Mouse (Mus musculus): ENCODE measurements around the gene Gas6. TPM values are rescaled to one million over a fixed set of nuclear protein-coding genes. Genes with fewer than 3 reads are reported as not detected.

Gene Gas6
- total and polyA plus RNA-seq, 2 experiments from 2014 or later, result 63.0 to 91.0 TPM

GRCm38 (mm10) chr8:13461843-13462242, 32.4 kb downstream of the Gas6 start:
- TF ChIP-seq CTCF (IDR thresholded peaks at IDR 0.05), result peak; percentile 83
- Histone ChIP-seq H3K9me3 (ENCODE audit: low read length) (no peaks in the 10 kb centered on the region), H3K36me3 (ENCODE audit: insufficient read depth, low read length) (peaks cover 19% of the 10 kb centered on the region), H3K27ac (ENCODE audit: low read depth, low read length) (no peak overlapping the region), H3K27me3 (ENCODE audit: insufficient read depth, low read length) (no peaks in the 10 kb centered on the region), H3K4me3 (ENCODE audit: low read depth, low read length) (no peak overlapping the region), H3K4me1 (ENCODE audit: insufficient read depth, low read length) (no peaks in the 10 kb centered on the region), H3K4me2 (ENCODE audit: low read depth, low read length, poor library complexity, severe bottlenecking) (no peak overlapping the region), H3K9ac (replicated peaks; ENCODE audit: low read length, poor library complexity, severe bottlenecking) (no peak overlapping the region)
- DNase-seq (ENCODE audit: low spot score), result peak; percentile 66
- WGBS, result 38% methylated on average over 4 of the region's 4 CpGs
- no peak; the same call in 1 of the 2 replicates for ATAC-seq (ENCODE audit: low FRiP score)

GRCm38 (mm10) chr8:13461085-13461765, 33.1 kb downstream of the Gas6 start:
- no peak for TF ChIP-seq CTCF (IDR thresholded peaks at IDR 0.05)
- Histone ChIP-seq H3K4me1 (ENCODE audit: insufficient read depth, low read length) (no peaks in the 10 kb centered on the region), H3K9me3 (ENCODE audit: low read length) (no peaks in the 10 kb centered on the region), H3K27ac (ENCODE audit: low read depth, low read length) (no peak overlapping the region), H3K9ac (replicated peaks; ENCODE audit: low read length, poor library complexity, severe bottlenecking) (no peak overlapping the region), H3K27me3 (ENCODE audit: insufficient read depth, low read length) (no peaks in the 10 kb centered on the region), H3K36me3 (ENCODE audit: insufficient read depth, low read length) (peaks cover 14% of the 10 kb centered on the region), H3K4me3 (ENCODE audit: low read depth, low read length) (no peak overlapping the region), H3K4me2 (ENCODE audit: low read depth, low read length, poor library complexity, severe bottlenecking) (no peak overlapping the region)
- DNase-seq (ENCODE audit: low spot score), result no peak
- no peak for ATAC-seq (ENCODE audit: low FRiP score)
- 81% methylated on average over 17 of the region's 17 CpGs for WGBS

GRCm38 (mm10) chr8:13459431-13459830, 34.9 kb downstream of the Gas6 start:
- WGBS, result 91% methylated on average over 4 of the region's 4 CpGs
- H3K27me3 ChIP-seq (ENCODE audit: insufficient read depth, low read length), result no peaks in the 10 kb centered on the region
- H3K27ac ChIP-seq (ENCODE audit: low read depth, low read length), result no peak overlapping the region
- no peak overlapping the region for H3K4me3 ChIP-seq (ENCODE audit: low read depth, low read length)
- H3K9me3 ChIP-seq (ENCODE audit: low read length), result no peaks in the 10 kb centered on the region
- no peak for ATAC-seq (ENCODE audit: low FRiP score)
- H3K36me3 ChIP-seq (ENCODE audit: insufficient read depth, low read length), result peaks cover 5% of the 10 kb centered on the region
- no peak for DNase-seq (ENCODE audit: low spot score)
- no peak for TF ChIP-seq CTCF (IDR thresholded peaks at IDR 0.05)
- no peaks in the 10 kb centered on the region for H3K4me1 ChIP-seq (ENCODE audit: insufficient read depth, low read length)
- no peak overlapping the region for H3K9ac ChIP-seq (replicated peaks; ENCODE audit: low read length, poor library complexity, severe bottlenecking)
- H3K4me2 ChIP-seq (ENCODE audit: low read depth, low read length, poor library complexity, severe bottlenecking), result no peak overlapping the region

GRCm38 (mm10) chr8:13455295-13455694, 39.0 kb downstream of the Gas6 start:
- 42% methylated on average over 2 of the region's 2 CpGs for WGBS

GRCm38 (mm10) chr8:13454341-13455113, 39.8 kb downstream of the Gas6 start:
- no peak overlapping the region for H3K9ac ChIP-seq (replicated peaks; ENCODE audit: low read length, poor library complexity, severe bottlenecking)
- H3K36me3 ChIP-seq (ENCODE audit: insufficient read depth, low read length), result no peaks in the 10 kb centered on the region
- 63% methylated on average over 8 of the region's 8 CpGs for WGBS
- TF ChIP-seq CTCF (IDR thresholded peaks at IDR 0.05), result no peak
- no peaks in the 10 kb centered on the region for H3K27me3 ChIP-seq (ENCODE audit: insufficient read depth, low read length)
- peak; percentile 68; the same call in 1 of the 2 replicates for ATAC-seq (ENCODE audit: low FRiP score)
- no peak overlapping the region for H3K4me2 ChIP-seq (ENCODE audit: low read depth, low read length, poor library complexity, severe bottlenecking)
- no peaks in the 10 kb centered on the region for H3K4me1 ChIP-seq (ENCODE audit: insufficient read depth, low read length)
- H3K27ac ChIP-seq (ENCODE audit: low read depth, low read length), result no peak overlapping the region
- peak; percentile 65 for DNase-seq (ENCODE audit: low spot score)
- H3K9me3 ChIP-seq (ENCODE audit: low read length), result no peaks in the 10 kb centered on the region
- no peak overlapping the region for H3K4me3 ChIP-seq (ENCODE audit: low read depth, low read length)

More at GRCm38 (mm10) chr8:13455295-13455694, 39.0 kb downstream of the Gas6 start:
- no peak overlapping the region for H3K27ac ChIP-seq (ENCODE audit: low read depth, low read length)
- peak; percentile 63 for DNase-seq (ENCODE audit: low spot score)
- no peaks in the 10 kb centered on the region for H3K27me3 ChIP-seq (ENCODE audit: insufficient read depth, low read length)
- peak; percentile 85 for TF ChIP-seq CTCF (IDR thresholded peaks at IDR 0.05)
- no peak overlapping the region for H3K9ac ChIP-seq (replicated peaks; ENCODE audit: low read length, poor library complexity, severe bottlenecking)
- no peaks in the 10 kb centered on the region for H3K4me1 ChIP-seq (ENCODE audit: insufficient read depth, low read length)
- no peaks in the 10 kb centered on the region for H3K9me3 ChIP-seq (ENCODE audit: low read length)
- H3K36me3 ChIP-seq (ENCODE audit: insufficient read depth, low read length), result no peaks in the 10 kb centered on the region
- H3K4me3 ChIP-seq (ENCODE audit: low read depth, low read length), result no peak overlapping the region
- H3K4me2 ChIP-seq (ENCODE audit: low read depth, low read length, poor library complexity, severe bottlenecking), result no peak overlapping the region
- ATAC-seq (ENCODE audit: low FRiP score), result peak; percentile 68; the same call in 1 of the 2 replicates

GRCm38 (mm10) chr8:13451747-13452277, 42.5 kb downstream of the Gas6 start:
- Histone ChIP-seq H3K9me3 (ENCODE audit: low read length) (no peaks in the 10 kb centered on the region), H3K4me3 (ENCODE audit: low read depth, low read length) (no peak overlapping the region), H3K27me3 (ENCODE audit: insufficient read depth, low read length) (no peaks in the 10 kb centered on the region), H3K9ac (replicated peaks; ENCODE audit: low read length, poor library complexity, severe bottlenecking) (no peak overlapping the region), H3K36me3 (ENCODE audit: insufficient read depth, low read length) (no peaks in the 10 kb centered on the region), H3K4me2 (ENCODE audit: low read depth, low read length, poor library complexity, severe bottlenecking) (no peak overlapping the region), H3K4me1 (ENCODE audit: insufficient read depth, low read length) (no peaks in the 10 kb centered on the region), H3K27ac (ENCODE audit: low read depth, low read length) (no peak overlapping the region)
- no peak for TF ChIP-seq CTCF (IDR thresholded peaks at IDR 0.05)
- 67% methylated on average over 6 of the region's 6 CpGs for WGBS
- DNase-seq (ENCODE audit: low spot score) (no peak), ATAC-seq (ENCODE audit: low FRiP score) (no peak)
